Mouse (Mus musculus): ENCODE measurements at regions not wholly inside any gene's neighbourhood (a gene's known extent, or its start where the extent isn't known, plus 50 kb on each side); places are given as distances from the start of the nearest gene placed in this dataset.

DNA sequence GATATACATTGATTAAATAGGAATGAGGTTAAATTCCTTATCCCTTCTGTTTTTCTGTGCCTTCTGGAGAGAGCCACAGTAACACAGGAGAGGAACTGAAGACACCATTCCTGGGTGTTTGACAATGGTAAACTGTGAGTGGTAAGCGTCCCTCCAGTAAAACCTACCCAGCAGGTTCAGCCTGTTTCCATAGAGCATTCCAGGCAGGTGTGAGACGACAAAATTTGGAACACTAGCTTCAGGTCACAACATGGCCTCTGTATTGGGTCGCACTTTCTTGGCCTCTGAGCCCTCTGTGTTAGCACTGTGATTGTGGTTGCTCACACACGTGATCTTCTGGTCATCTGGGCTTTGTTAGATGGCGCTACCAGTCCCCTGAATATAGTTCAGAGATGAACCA lies 73.4 kb downstream of the Cd24a start:
- in situ Hi-C loops (cut with MboI; ENCODE audit: low pct_ligation_motif_present, low pct_unique_long_range_greater_than_20kb, low sequenced_read_pairs) (no loop called here), dilution Hi-C loops (cut with MboI; ENCODE audit: extremely low pct_ligation_motif_present, extremely low pct_unique_long_range_greater_than_20kb, low sequenced_read_pairs) (no loop called here)
- H3K4me3 ChIP-seq (replicated peaks in 1 of 3; ENCODE audit: low read depth in 2 of 3, low read length in 2 of 3, poor library complexity in 1 of 3) = no peak overlapping the region
- no peaks in the 10 kb centered on the region for H3K36me3 ChIP-seq (replicated peaks in 1 of 2; ENCODE audit: control insufficient read depth in 1 of 2, insufficient read depth in 1 of 2, low read length in 1 of 2)
- H3K79me2 ChIP-seq (replicated peaks; ENCODE audit: control insufficient read depth, extremely low read depth, insufficient read depth, poor library complexity, severe bottlenecking) = no peaks in the 10 kb centered on the region
- H3K4me2 ChIP-seq (ENCODE audit: insufficient read depth, low read depth, poor library complexity, severe bottlenecking) = no peak overlapping the region
- H3K9ac ChIP-seq (ENCODE audit: insufficient read depth, low read depth) = no peak overlapping the region
- no peak for TF ChIP-seq PAX5 (IDR thresholded peaks at IDR 0.05; ENCODE audit: low read length)
- TF ChIP-seq ZMIZ1 (IDR thresholded peaks at IDR 0.05; ENCODE audit: low read depth, low read length) = no peak
- no peak for TF ChIP-seq NRF1 (IDR thresholded peaks at IDR 0.05; ENCODE audit: low read depth, low read length)
- no peak for TF ChIP-seq CTCF (conservative IDR thresholded peaks at IDR 0.05 in 1 of 2, IDR thresholded peaks at IDR 0.05 in 1 of 2; ENCODE audit: low read depth in 2 of 2, low read length in 2 of 2)
- TF ChIP-seq E2F4 (IDR thresholded peaks at IDR 0.05; ENCODE audit: insufficient replicate concordance, low read depth, low read length) = no peak
- TF ChIP-seq MAFK (IDR thresholded peaks at IDR 0.05; ENCODE audit: insufficient replicate concordance, low read length) = no peak
- no peak for TF ChIP-seq BHLHE40 (IDR thresholded peaks at IDR 0.05; ENCODE audit: low read depth, low read length)
- TF ChIP-seq CHD2 (IDR thresholded peaks at IDR 0.05; ENCODE audit: low read length) = no peak
- no peak for TF ChIP-seq MXI1 (IDR thresholded peaks at IDR 0.05; ENCODE audit: low read depth, low read length)
- TF ChIP-seq UBTF (IDR thresholded peaks at IDR 0.05; ENCODE audit: low read depth, low read length) = no peak
- no peak for TF ChIP-seq JUN (IDR thresholded peaks at IDR 0.05; ENCODE audit: insufficient read depth, low read depth, low read length)
- TF ChIP-seq RCOR1 (conservative IDR thresholded peaks at IDR 0.05; ENCODE audit: low read depth, low read length) = no peak
- TF ChIP-seq POLR2A (IDR thresholded peaks at IDR 0.05; ENCODE audit: low read depth, low read length) = no peak
- no peak for TF ChIP-seq ZKSCAN1 (IDR thresholded peaks at IDR 0.05; ENCODE audit: borderline replicate concordance, low read depth, low read length)
- TF ChIP-seq RAD21 (IDR thresholded peaks at IDR 0.05; ENCODE audit: low read depth, low read length) = no peak
- TF ChIP-seq SIN3A (IDR thresholded peaks at IDR 0.05; ENCODE audit: low read length) = no peak
- no peak for TF ChIP-seq ZC3H11A (IDR thresholded peaks at IDR 0.05; ENCODE audit: low read depth, low read length)
- H3K9me3 ChIP-seq (replicated peaks; ENCODE audit: low read length) = peaks cover under 1% of the 10 kb centered on the region
- no peak for DNase-seq (ENCODE audit: extremely low read depth)
- 0 out of 4 replicates have a peak, but pooled peaks cover 0 to 3% of the 10 kb centered on the region in 2 experiments for H3K4me1 ChIP-seq (ENCODE audit: control insufficient read depth in 1 of 2, insufficient read depth in 2 of 2)
- H3K27me3 ChIP-seq (replicated peaks) = no peaks in the 10 kb centered on the region
- no peak overlapping the region for H3K27ac ChIP-seq (ENCODE audit: insufficient read depth, low read depth)

DNA sequence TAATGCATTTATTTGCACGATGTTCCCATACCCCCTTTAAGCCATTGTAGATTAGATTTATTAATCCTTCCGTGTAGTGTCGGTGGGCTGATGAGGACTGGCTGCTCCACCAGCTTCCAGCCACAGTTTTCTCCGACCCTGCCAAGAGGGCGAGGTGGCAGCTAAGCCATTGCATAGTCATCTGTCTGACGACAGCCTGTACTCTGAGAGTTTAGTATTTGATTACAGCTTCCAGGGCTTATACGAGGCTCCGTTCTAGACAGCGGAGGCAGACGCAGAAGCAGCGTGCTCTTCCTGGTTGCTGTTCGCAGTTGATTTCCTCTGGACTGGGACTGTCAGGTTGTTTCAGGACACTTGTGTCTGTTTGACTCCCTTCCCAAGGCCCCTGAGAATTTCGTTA lies 73.8 kb downstream of the Cd24a start:
- in situ Hi-C loops (cut with MboI; ENCODE audit: low pct_ligation_motif_present, low pct_unique_long_range_greater_than_20kb, low sequenced_read_pairs) (no loop called here), dilution Hi-C loops (cut with MboI; ENCODE audit: extremely low pct_ligation_motif_present, extremely low pct_unique_long_range_greater_than_20kb, low sequenced_read_pairs) (no loop called here)
- no peak for DNase-seq (ENCODE audit: extremely low read depth)
- TF ChIP-seq MYC (IDR thresholded peaks at IDR 0.05; ENCODE audit: low read depth, low read length) = no peak
- no peak for TF ChIP-seq SMC3 (IDR thresholded peaks at IDR 0.05; ENCODE audit: low read depth, low read length)
- TF ChIP-seq RAD21 (IDR thresholded peaks at IDR 0.05; ENCODE audit: low read depth, low read length) = no peak
- no peak for TF ChIP-seq BHLHE40 (IDR thresholded peaks at IDR 0.05; ENCODE audit: low read depth, low read length)
- no peak for TF ChIP-seq ELF1 (IDR thresholded peaks at IDR 0.05; ENCODE audit: low read depth, low read length)
- TF ChIP-seq MAZ (IDR thresholded peaks at IDR 0.05; ENCODE audit: low read depth, low read length) = no peak
- no peak for TF ChIP-seq PAX5 (IDR thresholded peaks at IDR 0.05; ENCODE audit: low read length)
- TF ChIP-seq HCFC1 (IDR thresholded peaks at IDR 0.05; ENCODE audit: low read depth, low read length) = no peak
- no peak for TF ChIP-seq JUND (conservative IDR thresholded peaks at IDR 0.05; ENCODE audit: low read depth, low read length)
- TF ChIP-seq IRF4 (IDR thresholded peaks at IDR 0.05; ENCODE audit: low read depth, low read length) = no peak
- TF ChIP-seq ZNF384 (IDR thresholded peaks at IDR 0.05; ENCODE audit: low read depth, low read length) = no peak
- no peak for TF ChIP-seq TCF12 (IDR thresholded peaks at IDR 0.05; ENCODE audit: low read depth, low read length)
- Histone ChIP-seq H3K27me3 (replicated peaks) (no peaks in the 10 kb centered on the region), H3K4me2 (ENCODE audit: insufficient read depth, low read depth, poor library complexity, severe bottlenecking) (no peak overlapping the region), H3K4me3 (replicated peaks in 1 of 3; ENCODE audit: low read depth in 2 of 3, low read length in 2 of 3, poor library complexity in 1 of 3) (no peak overlapping the region), H3K9me3 (replicated peaks; ENCODE audit: low read length) (peaks cover 4% of the 10 kb centered on the region), H3K36me3 (replicated peaks in 1 of 2; ENCODE audit: control insufficient read depth in 1 of 2, insufficient read depth in 1 of 2, low read length in 1 of 2) (no peaks in the 10 kb centered on the region), H3K9ac (ENCODE audit: insufficient read depth, low read depth) (no peak overlapping the region), H3K27ac (ENCODE audit: insufficient read depth, low read depth) (no peak overlapping the region), H3K4me1 (ENCODE audit: control insufficient read depth in 1 of 2, insufficient read depth in 2 of 2) (0 out of 4 replicates have a peak, but pooled peaks cover 0 to 3% of the 10 kb centered on the region in 2 experiments), H3K79me2 (replicated peaks; ENCODE audit: control insufficient read depth, extremely low read depth, insufficient read depth, poor library complexity, severe bottlenecking) (no peaks in the 10 kb centered on the region)
